Mouse (Mus musculus): ENCODE results near the gene Uhrf1bp1l. TPM values are rescaled to one million over a fixed set of nuclear protein-coding genes. Genes with fewer than 3 reads are reported as not detected.

Gene Uhrf1bp1l
- polyA plus RNA-seq, 1 experiment = 43.0 TPM

DNA sequence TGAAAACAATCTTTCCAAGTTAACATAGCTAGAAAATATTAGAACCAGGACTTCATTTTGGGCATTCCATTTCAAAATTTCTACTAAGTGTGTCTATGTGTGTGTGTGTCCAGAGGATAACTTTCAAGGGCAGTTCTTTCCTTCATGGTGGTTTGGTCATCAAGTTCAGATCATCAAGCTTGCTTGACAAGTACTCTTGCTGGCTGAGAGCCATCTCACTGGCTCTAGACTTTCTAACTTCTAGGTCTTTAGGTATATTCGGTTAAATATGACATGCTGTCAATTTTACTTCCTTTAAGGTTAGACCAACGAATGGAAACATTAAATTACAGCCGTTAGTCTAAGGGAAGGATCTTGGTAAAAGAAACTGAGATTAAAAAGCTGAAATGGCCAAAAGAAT lies 450 bp upstream of the Uhrf1bp1l start:
- H3K27ac ChIP-seq (ENCODE audit: control insufficient read depth, insufficient read depth, low read depth, low read length) = peak overlapping the region; percentile 37; the same call in 1 of the 2 replicates
- H3K4me1 ChIP-seq (ENCODE audit: control insufficient read depth, insufficient read depth, low read length) = peaks cover 8% of the 10 kb centered on the region
- no peaks in the 10 kb centered on the region for H3K36me3 ChIP-seq (ENCODE audit: control insufficient read depth, insufficient read depth, low read length)
- peak overlapping the region; percentile 93 for H3K4me3 ChIP-seq (ENCODE audit: control insufficient read depth, low read depth, low read length)
- H3K27me3 ChIP-seq (ENCODE audit: control insufficient read depth, insufficient read depth, low read length) = no peaks in the 10 kb centered on the region
- TF ChIP-seq CTCF (IDR thresholded peaks at IDR 0.05; ENCODE audit: control insufficient read depth, insufficient read depth, insufficient replicate concordance, low read depth, low read length) (no peak), POLR2A (IDR thresholded peaks at IDR 0.05; ENCODE audit: control insufficient read depth, low read depth, low read length) (no peak)

DNA sequence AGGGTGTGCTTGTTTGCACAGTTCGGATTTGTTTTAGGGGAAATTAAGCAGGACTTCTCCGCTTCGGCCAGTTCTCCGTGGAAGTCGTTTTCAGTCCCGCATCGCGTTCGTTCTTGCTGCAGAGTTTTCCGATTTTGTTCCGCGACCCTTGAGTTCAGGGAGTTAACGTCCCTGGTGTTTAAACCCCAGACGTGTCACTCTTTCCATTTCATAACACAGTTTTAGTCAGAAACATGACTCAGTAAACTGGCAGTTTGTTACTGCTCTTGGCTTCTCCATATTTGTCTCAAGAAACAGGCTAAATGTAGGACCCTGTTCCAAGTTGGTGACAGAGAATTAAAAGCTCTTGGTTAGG lies 852 bp downstream of the Uhrf1bp1l start:
- Histone ChIP-seq H3K36me3 (ENCODE audit: control insufficient read depth, insufficient read depth, low read length) (no peaks in the 10 kb centered on the region), H3K4me3 (ENCODE audit: control insufficient read depth, low read depth, low read length) (peak overlapping the region; percentile 93), H3K4me1 (ENCODE audit: control insufficient read depth, insufficient read depth, low read length) (peaks cover 3% of the 10 kb centered on the region), H3K27ac (ENCODE audit: control insufficient read depth, insufficient read depth, low read depth, low read length) (peak overlapping the region; percentile 89), H3K27me3 (ENCODE audit: control insufficient read depth, insufficient read depth, low read length) (no peaks in the 10 kb centered on the region)
- no peak for TF ChIP-seq CTCF (IDR thresholded peaks at IDR 0.05; ENCODE audit: control insufficient read depth, insufficient read depth, insufficient replicate concordance, low read depth, low read length)
- no peak for TF ChIP-seq POLR2A (IDR thresholded peaks at IDR 0.05; ENCODE audit: control insufficient read depth, low read depth, low read length)

DNA sequence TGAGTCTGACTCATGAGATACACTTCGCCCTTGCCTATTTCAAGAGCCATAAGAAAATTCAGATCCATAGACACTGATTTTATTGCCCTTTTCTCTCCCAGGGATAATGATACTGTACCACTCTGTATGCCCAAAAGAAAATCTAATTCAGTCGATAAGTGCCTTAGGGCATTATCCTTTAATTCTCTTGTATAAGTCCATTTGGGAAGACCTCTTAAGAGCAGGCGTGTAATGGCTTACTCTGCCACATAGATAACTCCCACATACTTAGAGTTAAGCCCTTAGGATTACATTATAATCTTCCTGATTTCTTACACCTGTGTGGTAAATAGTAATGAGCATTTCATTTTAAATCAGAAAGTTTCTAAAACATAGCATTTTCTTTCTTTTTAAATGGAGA lies 1.8 kb downstream of the Uhrf1bp1l start:
- no peak overlapping the region for H3K4me3 ChIP-seq (ENCODE audit: control insufficient read depth, low read depth, low read length)
- TF ChIP-seq POLR2A (IDR thresholded peaks at IDR 0.05; ENCODE audit: control insufficient read depth, low read depth, low read length) (no peak), CTCF (IDR thresholded peaks at IDR 0.05; ENCODE audit: control insufficient read depth, insufficient read depth, insufficient replicate concordance, low read depth, low read length) (no peak)
- no peak overlapping the region for H3K27ac ChIP-seq (ENCODE audit: control insufficient read depth, insufficient read depth, low read depth, low read length)
- no peaks in the 10 kb centered on the region for H3K27me3 ChIP-seq (ENCODE audit: control insufficient read depth, insufficient read depth, low read length)
- H3K4me1 ChIP-seq (ENCODE audit: control insufficient read depth, insufficient read depth, low read length) = peaks cover 3% of the 10 kb centered on the region
- no peaks in the 10 kb centered on the region for H3K36me3 ChIP-seq (ENCODE audit: control insufficient read depth, insufficient read depth, low read length)

DNA sequence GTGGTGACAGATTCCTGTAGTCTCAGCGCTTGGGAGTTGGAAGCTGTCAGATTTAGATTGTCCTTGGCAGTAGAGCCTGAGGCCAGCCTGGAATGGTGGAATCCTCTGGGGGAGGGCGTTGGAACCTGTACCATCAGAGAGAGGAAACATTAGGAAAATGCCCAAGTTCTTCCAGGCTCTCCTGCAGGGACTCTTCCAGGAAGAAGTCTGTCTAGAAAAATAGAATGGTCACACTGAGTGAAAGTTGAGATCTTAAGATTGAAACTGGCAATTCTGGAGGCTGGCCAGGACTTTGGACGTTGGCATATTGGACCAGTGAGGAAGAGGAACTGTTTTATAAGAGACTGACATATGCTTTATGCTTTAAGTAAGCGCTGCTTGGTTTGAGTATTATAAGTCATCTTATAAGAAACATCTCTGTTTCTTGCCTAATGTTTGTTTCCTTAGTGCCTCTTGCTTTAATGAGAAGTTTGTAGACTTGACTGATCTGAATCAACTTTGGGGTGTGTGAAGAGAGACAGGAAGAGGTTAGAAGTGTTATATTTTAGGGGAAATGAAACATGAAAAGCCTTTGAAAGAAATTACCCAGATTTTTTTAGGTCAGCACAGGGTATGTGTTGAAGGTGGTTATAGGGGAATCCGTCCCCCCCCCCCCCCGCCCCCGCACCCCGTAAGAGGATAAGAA lies 2.6 kb downstream of the Uhrf1bp1l start:
- H3K4me1 ChIP-seq (ENCODE audit: control insufficient read depth, insufficient read depth, low read length) = peaks cover 3% of the 10 kb centered on the region
- H3K27me3 ChIP-seq (ENCODE audit: control insufficient read depth, insufficient read depth, low read length) = no peaks in the 10 kb centered on the region
- H3K36me3 ChIP-seq (ENCODE audit: control insufficient read depth, insufficient read depth, low read length) = no peaks in the 10 kb centered on the region
- TF ChIP-seq POLR2A (IDR thresholded peaks at IDR 0.05; ENCODE audit: control insufficient read depth, low read depth, low read length) (no peak), CTCF (IDR thresholded peaks at IDR 0.05; ENCODE audit: control insufficient read depth, insufficient read depth, insufficient replicate concordance, low read depth, low read length) (no peak)
- H3K27ac ChIP-seq (ENCODE audit: control insufficient read depth, insufficient read depth, low read depth, low read length) = no peak overlapping the region
- no peak overlapping the region; the same call in 1 of the 2 replicates for H3K4me3 ChIP-seq (ENCODE audit: control insufficient read depth, low read depth, low read length)

DNA sequence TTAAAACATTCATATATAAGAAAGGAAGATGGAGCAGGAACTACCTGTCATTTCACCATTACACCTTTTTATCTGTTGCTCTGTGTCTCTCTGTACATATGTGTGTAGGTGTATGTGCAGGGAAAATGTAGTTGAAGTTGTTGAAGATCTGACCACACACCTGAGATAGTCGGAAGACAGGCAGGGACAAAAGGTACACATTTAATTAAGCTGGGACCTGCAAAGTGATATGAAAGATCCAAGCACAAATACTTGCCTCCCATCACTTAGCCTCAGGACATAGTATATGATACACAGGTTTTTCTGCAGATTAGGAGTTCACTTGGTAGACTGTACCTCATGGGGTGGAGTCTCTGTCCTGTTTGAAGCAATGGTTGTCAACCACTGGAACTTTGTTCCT lies 3.1 kb downstream of the Uhrf1bp1l start:
- no peaks in the 10 kb centered on the region for H3K27me3 ChIP-seq (ENCODE audit: control insufficient read depth, insufficient read depth, low read length)
- H3K4me3 ChIP-seq (ENCODE audit: control insufficient read depth, low read depth, low read length) = no peak overlapping the region
- TF ChIP-seq POLR2A (IDR thresholded peaks at IDR 0.05; ENCODE audit: control insufficient read depth, low read depth, low read length) = no peak
- no peak for TF ChIP-seq CTCF (IDR thresholded peaks at IDR 0.05; ENCODE audit: control insufficient read depth, insufficient read depth, insufficient replicate concordance, low read depth, low read length)
- H3K4me1 ChIP-seq (ENCODE audit: control insufficient read depth, insufficient read depth, low read length) = peaks cover 3% of the 10 kb centered on the region
- no peaks in the 10 kb centered on the region for H3K36me3 ChIP-seq (ENCODE audit: control insufficient read depth, insufficient read depth, low read length)
- no peak overlapping the region for H3K27ac ChIP-seq (ENCODE audit: control insufficient read depth, insufficient read depth, low read depth, low read length)

DNA sequence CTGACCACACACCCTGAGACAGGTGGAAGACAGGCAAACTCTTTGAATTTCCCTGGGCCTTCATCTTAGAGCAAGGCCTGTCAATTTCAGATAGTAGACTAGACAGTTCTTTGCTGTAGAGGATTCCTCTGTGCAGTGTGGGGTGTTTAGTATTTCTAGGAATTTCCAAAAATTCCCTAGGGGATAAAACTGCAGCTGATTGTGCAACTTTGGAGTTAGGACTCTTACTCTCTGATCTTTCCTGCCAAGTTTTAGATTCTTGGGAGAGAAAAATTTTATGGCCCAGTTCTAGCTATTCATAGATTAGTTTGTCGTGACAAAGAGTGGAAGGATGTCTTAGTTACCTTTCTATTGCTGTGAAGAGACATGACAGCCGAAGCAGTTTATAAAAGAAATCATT lies 3.8 kb downstream of the Uhrf1bp1l start:
- no peak for TF ChIP-seq POLR2A (IDR thresholded peaks at IDR 0.05; ENCODE audit: control insufficient read depth, low read depth, low read length)
- no peak for TF ChIP-seq CTCF (IDR thresholded peaks at IDR 0.05; ENCODE audit: control insufficient read depth, insufficient read depth, insufficient replicate concordance, low read depth, low read length)
- H3K27ac ChIP-seq (ENCODE audit: control insufficient read depth, insufficient read depth, low read depth, low read length) = no peak overlapping the region
- no peaks in the 10 kb centered on the region for H3K36me3 ChIP-seq (ENCODE audit: control insufficient read depth, insufficient read depth, low read length)
- H3K27me3 ChIP-seq (ENCODE audit: control insufficient read depth, insufficient read depth, low read length) = no peaks in the 10 kb centered on the region
- peaks cover 3% of the 10 kb centered on the region for H3K4me1 ChIP-seq (ENCODE audit: control insufficient read depth, insufficient read depth, low read length)
- H3K4me3 ChIP-seq (ENCODE audit: control insufficient read depth, low read depth, low read length) = no peak overlapping the region

DNA sequence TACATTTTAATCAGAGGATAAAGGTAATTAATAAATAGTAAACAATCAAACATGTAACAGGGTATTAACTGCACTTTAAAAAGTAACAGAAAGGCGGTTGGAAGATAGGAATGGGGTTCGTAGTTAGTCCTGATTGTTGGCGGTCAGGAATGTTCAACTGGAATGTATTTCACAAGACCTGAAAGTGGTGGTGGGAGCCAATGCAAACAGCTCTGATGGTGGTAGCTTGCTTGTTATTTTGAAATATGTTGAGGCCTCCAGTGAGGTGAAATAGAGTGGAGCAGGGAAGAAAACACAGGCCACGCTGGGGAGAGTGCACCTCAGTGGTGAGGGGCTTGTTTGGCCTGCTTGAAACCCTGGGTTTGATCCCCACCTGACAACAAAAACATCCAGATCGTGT lies 6.3 kb downstream of the Uhrf1bp1l start:
- Histone ChIP-seq H3K4me1 (ENCODE audit: control insufficient read depth, insufficient read depth, low read length) (peaks cover 3% of the 10 kb centered on the region), H3K27me3 (ENCODE audit: control insufficient read depth, insufficient read depth, low read length) (no peaks in the 10 kb centered on the region), H3K4me3 (ENCODE audit: control insufficient read depth, low read depth, low read length) (no peak overlapping the region), H3K27ac (ENCODE audit: control insufficient read depth, insufficient read depth, low read depth, low read length) (no peak overlapping the region), H3K36me3 (ENCODE audit: control insufficient read depth, insufficient read depth, low read length) (no peaks in the 10 kb centered on the region)
- no peak for TF ChIP-seq CTCF (IDR thresholded peaks at IDR 0.05; ENCODE audit: control insufficient read depth, insufficient read depth, insufficient replicate concordance, low read depth, low read length)
- no peak for TF ChIP-seq POLR2A (IDR thresholded peaks at IDR 0.05; ENCODE audit: control insufficient read depth, low read depth, low read length)
